Mouse (Mus musculus) left cerebral cortex, postnatal 4 days (tissue): ENCODE data around the gene Gdf11. TPM values are rescaled to one million over a fixed set of nuclear protein-coding genes. Genes with fewer than 3 reads are reported as not detected.

ENCODE experiments used
- DNase-seq: peaks from one replicate; pipeline ENCODE4 v3.0.0-alpha.2; 2022
- intact Hi-C: fragments of 180-260 bp; cut with DNase I; formaldehyde crosslinking; loops from one replicate; pipeline ENCODE4 v1.15.1; 2025
- total RNA-seq, 2 experiments: library from RNA; stranded (reverse); gene quantifications; 2 replicates each; pipeline ENCODE4 v1.2.3; 2021

The Gdf11 gene
- total RNA-seq, 2 experiments from 2014 or later: 18.8 to 20.1 TPM

DNA sequence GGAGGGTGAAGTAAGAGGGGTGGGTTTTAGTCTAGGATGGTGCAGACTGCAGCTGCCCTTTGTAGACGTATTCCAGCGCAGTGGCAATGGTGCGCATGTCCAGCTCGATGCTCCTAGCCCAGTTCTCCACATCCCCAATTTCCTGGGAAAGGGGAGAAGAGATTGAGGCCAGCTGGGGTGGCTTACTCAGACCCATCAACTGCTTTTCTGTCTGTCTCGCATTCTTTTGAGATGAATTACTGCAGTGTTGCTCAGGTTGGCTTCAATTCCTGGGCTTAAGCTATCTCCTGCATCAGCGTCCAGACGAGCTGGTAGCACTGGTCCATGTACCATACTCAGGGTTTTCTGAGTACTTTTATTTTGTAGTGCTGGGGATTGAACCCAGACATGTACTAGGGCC is 28.4 kb upstream of the Gdf11 start:
- intact Hi-C loops: no loop called here
- no peak for DNase-seq

- peak; percentile 88 for DNase-seq
- intact Hi-C loops: no loop called here
Measured at GRCm38 (mm10) chr10:128919203-128919631, 27.7 kb upstream of the Gdf11 start.

- intact Hi-C loops: no loop called here
- peak; percentile 98 for DNase-seq
Measured at GRCm38 (mm10) chr10:128918246-128918645, 26.7 kb upstream of the Gdf11 start.

GRCm38 (mm10) chr10:128917400-128917799 is 25.9 kb upstream of the Gdf11 start:
- DNase-seq: no peak
- intact Hi-C loops: no loop called here

DNA sequence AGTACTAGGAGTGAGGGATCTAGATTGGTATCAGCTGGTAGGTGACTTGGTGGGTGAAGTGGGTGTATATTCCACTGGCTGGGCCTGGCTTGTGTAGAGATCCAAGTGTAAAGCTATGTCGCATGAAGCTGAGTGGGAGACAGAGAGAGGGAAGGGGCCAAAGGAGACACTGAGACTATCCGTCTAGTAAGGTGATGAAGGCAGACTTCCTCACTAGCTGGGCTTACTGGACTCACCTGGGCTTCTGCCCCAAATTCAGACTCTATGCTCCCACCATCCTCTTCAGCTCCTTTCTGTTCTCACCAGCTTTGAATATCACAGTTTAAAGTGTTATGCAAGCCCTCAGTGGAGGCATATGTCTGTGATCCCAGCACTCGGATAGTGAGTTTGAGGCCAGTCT is 25.1 kb upstream of the Gdf11 start:
- no peak for DNase-seq
- intact Hi-C loops: no loop called here

- intact Hi-C loops: no loop called here
- no peak for DNase-seq
Measured at GRCm38 (mm10) chr10:128915550-128915949, 24.0 kb upstream of the Gdf11 start.

- peak; percentile 43 for DNase-seq
- intact Hi-C loops: no loop called here
Measured at GRCm38 (mm10) chr10:128913696-128914095, 22.2 kb upstream of the Gdf11 start.

- intact Hi-C loops: no loop called here
- peak; percentile 95 for DNase-seq
Measured at GRCm38 (mm10) chr10:128913219-128913618, 21.7 kb upstream of the Gdf11 start.

GRCm38 (mm10) chr10:128912791-128913190 is 21.3 kb upstream of the Gdf11 start:
- no peak for DNase-seq
- intact Hi-C loops: no loop called here

GRCm38 (mm10) chr10:128912268-128912667 is 20.8 kb upstream of the Gdf11 start:
- intact Hi-C loops: no loop called here
- no peak for DNase-seq

- intact Hi-C loops: no loop called here
- no peak for DNase-seq
Measured at GRCm38 (mm10) chr10:128911430-128911829, 19.9 kb upstream of the Gdf11 start.

DNA sequence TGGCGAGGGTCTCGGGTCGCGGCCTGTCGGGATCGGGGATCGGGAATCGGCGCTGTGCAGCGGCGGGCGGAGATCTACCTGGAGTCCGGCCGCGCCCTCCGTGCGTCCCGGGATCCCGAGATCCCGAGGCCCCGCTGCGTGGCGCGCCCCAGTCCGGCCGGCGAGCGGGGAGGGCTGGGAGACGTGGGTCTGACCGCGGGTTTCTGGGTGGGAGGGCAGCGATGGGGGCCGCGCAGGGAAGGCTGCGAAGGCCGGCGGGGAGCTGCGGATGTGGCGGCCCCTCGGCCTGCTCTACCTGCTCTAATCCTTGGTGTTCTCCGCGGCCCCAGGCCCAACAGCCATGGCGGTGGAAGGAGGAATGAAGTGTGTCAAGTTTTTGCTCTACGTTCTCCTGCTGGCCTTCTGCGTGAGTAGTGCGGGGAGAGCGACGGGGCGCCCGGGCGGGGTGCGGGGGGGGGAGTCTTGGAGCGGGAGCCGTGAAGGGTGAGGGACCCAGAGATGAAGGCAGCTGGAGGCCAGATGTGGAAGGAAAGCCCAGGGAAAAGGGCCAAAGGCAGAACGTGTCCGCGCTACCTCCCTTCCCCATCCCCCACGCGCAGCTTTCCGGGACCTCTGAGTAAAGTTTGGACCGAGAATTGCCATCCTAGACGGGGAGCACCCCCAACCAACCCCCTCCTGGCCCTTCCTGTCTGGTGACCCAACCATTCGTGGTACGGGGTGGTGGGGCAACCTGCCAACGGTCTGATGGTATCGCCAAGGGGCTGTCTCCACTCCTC is 18.7 kb upstream of the Gdf11 start:
- intact Hi-C loops: no loop called here
- DNase-seq: peak; percentile 87

- DNase-seq: peak; percentile 91
- intact Hi-C loops: no loop called here
Measured at GRCm38 (mm10) chr10:128909567-128910028, 18.1 kb upstream of the Gdf11 start.

DNA sequence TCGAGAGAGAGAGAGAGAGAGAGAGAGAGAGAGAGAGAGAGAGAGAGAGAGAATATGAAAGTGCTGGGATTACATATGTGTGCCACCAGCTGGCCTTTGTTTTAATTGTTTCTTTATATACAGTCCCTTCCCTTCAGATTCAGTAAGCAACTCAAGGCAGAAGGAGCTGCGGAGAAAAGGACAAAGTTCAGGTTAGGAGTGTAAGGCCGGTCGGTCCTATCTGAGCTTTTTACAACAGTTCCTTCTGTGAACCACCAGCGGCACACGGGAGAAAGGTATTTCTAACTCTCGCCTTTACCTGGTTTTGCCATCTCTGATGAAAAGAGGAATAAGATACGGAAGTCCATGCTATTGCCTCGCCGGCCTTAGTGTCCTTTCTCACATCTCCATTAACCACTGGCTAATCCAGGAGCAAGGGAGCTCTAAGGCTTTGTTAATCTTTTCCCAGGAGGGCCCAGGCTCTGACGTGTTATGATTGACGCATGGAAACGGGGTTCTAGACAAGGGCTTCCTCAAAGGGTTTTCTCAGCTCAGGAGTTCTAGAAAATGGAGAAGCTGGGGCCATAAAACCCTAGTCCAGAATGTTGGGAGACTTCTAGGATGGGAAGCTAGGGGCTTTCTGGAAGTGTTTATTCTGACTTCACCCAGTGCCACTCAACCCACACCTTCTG is 17.4 kb upstream of the Gdf11 start:
- intact Hi-C loops: no loop called here
- DNase-seq: no peak

DNA sequence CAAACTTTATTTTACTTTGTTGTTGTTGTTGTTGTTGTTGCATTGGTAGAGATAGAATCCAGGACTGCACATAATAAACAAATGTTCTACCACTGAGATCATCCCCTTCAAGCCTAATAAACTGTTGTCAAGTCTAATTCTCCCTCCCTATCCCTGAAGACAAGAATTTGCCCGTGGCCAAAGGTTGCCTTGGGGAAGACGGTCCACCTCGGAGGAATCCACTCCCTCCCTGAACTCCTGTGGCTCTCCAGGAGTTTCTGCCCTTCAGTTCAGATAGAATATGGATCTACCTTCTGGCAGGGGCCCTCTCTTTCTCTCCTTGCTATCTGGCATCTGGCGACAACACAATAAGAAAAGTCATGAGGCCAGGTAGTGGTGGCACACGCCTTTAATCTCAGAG is 13.3 kb upstream of the Gdf11 start:
- DNase-seq: no peak
- intact Hi-C loops: no loop called here

- intact Hi-C loops: no loop called here
- DNase-seq: no peak
Measured at GRCm38 (mm10) chr10:128902409-128902988, 11.0 kb upstream of the Gdf11 start.

DNA sequence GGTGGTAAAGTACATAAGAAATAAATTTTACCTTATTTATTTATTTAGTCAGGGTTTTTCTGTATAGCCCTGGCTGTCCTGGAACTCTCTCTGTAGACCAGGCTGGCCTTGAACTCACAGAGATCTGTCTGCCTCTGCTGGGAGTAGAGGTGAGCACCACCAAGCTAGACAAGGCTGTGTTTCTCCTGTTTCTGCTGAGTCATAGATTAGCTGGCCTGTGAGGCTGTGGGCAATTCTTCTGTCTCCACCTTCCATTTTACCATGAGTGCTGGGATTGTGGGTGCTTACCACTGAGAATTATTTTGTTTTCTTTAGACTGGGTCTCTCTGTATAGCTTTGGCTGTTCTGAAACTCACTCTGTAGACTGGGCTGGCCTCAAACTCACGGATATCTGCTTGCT is 9.9 kb upstream of the Gdf11 start:
- intact Hi-C loops: no loop called here
- DNase-seq: no peak

DNA sequence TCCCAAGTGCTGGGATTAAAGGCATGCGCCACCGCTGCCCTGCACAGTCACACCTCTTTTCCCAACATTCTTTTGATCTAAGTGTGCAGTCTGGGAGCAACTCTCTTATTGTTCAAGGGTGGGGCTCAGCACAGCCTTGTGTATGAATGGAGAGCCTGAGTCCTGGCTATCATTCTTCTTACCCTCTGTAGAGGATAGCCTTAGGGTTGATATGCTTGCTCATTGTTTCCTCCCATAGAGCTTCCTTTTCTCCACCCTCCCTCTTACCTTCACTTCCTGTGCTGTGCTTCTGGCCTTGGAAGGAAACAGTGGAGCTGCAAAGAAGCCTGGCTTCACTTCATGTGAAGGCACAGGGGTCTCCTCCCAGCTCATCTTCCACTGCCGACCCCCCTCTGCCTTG is 9.2 kb upstream of the Gdf11 start, which contains the start of gene Cd63:
Gene Cd63 (plus strand): TSS at position 292 of the 400 bp plus-strand sequence.
- DNase-seq: no peak
- intact Hi-C loops: no loop called here

DNA sequence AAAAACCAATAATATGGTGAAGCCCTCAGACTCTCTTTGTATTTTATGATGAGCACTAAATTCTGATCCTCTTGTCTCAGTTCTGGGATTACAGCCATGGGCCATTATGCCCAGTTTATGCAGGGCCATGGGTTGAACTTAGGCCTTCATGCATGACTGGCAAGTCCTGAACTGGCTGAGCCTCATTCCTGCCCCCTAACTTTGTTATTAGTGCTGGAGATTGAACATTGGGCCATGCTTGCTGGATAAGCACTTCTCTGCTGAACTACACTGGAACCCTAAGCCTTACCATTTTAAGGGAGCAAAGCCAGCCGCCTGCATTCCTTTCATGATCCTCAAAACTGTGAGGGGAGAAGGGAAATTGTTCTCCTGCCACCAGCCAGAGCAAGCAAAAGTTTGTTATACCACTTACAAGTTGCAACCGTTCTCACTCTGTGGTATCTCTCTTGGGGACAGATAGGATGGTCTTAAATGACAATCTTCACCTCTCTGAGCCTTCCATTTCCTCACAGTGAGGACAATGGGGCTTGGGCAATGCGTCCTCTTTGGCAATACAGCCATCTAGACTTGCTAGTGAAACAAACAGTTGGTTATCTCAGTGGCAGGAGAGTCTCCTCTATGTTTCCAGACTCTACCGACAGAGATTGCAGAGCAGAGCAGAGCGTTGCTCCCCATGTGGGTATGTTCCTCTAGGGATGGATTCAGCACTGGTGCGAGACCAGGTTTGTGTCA is 8.4 kb upstream of the Gdf11 start:
- intact Hi-C loops: no loop called here

DNA sequence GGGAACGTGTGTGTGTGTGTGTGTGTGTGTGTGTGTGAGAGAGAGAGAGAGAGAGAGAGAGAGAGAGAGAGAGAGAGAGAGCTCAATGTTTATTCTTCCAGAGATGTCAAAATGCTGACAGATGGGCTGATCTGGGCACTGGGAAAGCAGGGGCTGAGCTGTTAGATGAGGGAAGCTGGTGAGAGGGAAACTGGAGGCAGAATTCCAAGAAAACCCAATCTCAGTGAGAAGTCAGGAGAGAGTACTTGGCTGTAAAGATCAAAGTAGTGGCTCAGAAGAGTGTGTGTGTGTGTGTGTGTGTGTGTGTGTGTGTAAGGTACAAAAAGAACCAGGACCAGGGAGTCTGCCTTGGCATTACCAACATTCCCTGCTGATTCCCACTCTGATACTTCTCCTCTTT is 6.0 kb upstream of the Gdf11 start:
- intact Hi-C loops: no loop called here
- DNase-seq: peak; percentile 34

More for the DNA sequence above, 8.4 kb upstream of the Gdf11 start:
- no peak for DNase-seq

- intact Hi-C loops: no loop called here
- DNase-seq: no peak
Measured at GRCm38 (mm10) chr10:128896807-128897206, 5.3 kb upstream of the Gdf11 start.
